Mouse (Mus musculus) megakaryocyte, embryonic 14.5 days (primary cell): ENCODE results near the gene Ikbke.

ENCODE experiments used
- FLI1 ChIP-seq: IDR thresholded peaks from 2 replicates; pipeline ENCODE4 v1.6.1; 2012; ENCODE audit warnings: low read length, inconsistent platforms, mixed read lengths
- GATA1 ChIP-seq: IDR thresholded peaks from 3 replicates; pipeline ENCODE4 v1.6.1; 2012; ENCODE audit warnings: mixed read lengths, low read length, inconsistent platforms, borderline replicate concordance

DNA sequence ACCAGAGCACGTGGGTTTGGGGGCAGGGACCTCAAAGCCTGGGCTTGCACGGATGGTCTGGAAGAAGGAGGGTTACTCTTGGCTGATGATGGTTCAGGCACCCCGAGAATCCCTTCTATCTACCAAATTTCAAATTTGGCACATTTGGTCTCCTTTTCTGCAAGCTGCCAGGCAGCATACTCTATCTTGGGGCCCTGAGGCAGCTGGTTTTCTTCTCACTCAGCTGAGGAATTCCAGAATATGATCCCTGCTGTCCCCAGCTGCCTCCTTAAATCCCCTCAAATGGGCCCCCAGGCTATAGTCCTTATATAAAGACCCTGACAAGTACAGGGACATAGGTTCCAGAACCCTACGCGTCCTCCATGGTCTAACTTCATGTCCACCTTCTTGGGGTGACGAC is 66.0 kb downstream of the Ikbke start:
- TF ChIP-seq FLI1 (no peak), GATA1 (no peak)
